Mouse (Mus musculus): ENCODE measurements around the gene Arhgap18. TPM values are rescaled to one million over a fixed set of nuclear protein-coding genes. Genes with fewer than 3 reads are reported as not detected.
A peak's percentile ranks its signal among the peaks of the same experiment; 100 is the strongest.
"Not testable (repeated sequence)": the region's sequence is repeated elsewhere in the genome, so short reads cannot be mapped to it uniquely, and the experiment has no call there.

The Arhgap18 gene
- polyA plus RNA-seq, 1 experiment from 2014 or later = 17.9 TPM

DNA sequence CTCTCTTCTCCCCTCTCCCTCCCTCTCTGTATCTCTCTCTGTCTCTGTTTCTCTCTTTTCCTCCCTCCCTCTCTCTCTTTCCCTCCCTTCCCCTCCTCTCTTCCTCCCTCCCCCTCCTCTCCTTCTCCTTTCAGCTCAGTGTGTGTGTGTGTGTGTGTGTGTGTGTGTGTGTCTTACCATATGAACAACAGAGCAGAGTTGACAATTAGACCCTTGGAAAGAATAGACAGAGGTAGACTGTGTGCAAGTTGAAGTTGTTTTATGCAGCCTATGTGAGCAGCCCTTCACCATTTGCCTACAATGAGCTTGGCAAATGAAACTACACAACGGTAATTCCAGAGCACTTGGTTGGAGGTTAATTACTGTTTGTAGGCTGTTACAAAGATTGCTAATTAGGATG lies 159.6 kb downstream of the Arhgap18 start:
- Histone ChIP-seq H3K9ac (ENCODE audit: low read depth, low read length) (no peak overlapping the region), H3K4me3 (ENCODE audit: low read depth, low read length) (no peak overlapping the region), H3K9me3 (ENCODE audit: control insufficient read depth, low read length) (no peaks in the 10 kb centered on the region), H3K27me3 (replicated peaks; ENCODE audit: control insufficient read depth, insufficient read depth, low read length) (no peaks in the 10 kb centered on the region), H3K36me3 (ENCODE audit: control insufficient read depth, insufficient read depth, low read length) (no peaks in the 10 kb centered on the region), H3K4me2 (no peak overlapping the region), H3K4me1 (replicated peaks; ENCODE audit: control insufficient read depth, insufficient read depth, low read length) (no peaks in the 10 kb centered on the region), H3K27ac (ENCODE audit: low read depth, low read length) (no peak overlapping the region)
- DNase-seq (ENCODE audit: low spot score) (no peak), ATAC-seq (replicated peaks; ENCODE audit: low FRiP score) (no peak)
- WGBS = 81% methylated on average over 1 of the region's 1 CpGs

DNA sequence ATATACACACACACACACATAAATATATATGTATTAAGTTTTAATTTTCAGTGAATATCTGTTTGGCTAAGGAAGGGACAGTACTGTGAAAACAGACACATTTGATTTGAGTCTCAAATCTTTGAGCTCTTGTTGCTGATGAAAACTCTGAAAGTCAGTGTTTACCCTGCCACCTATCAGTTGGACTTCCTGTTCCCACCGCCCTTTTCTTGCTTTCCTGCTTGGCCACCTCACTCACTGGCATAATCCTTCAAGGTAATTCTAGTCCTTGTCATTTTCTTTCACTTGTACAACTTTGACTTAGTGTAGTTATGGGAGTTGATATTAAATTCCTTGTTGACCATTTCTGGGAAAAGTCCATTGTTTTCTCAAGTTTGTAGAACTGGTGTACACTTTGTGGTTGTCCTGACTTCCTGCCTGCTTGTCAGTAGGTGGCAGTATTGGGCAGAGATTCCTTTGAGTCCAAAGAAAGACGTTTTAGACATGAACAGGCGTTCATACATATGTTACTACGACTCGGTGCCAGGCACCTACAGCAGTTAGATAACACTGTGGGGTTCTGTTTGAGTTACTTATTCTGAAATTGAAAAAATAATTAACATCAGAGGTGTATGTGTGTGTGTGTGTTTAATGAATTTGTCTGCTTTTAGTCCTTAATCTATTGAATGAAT lies 166.2 kb downstream of the Arhgap18 start:
- no peak for DNase-seq (ENCODE audit: low spot score)
- 28% methylated on average over 5 of the region's 5 CpGs for WGBS

DNA sequence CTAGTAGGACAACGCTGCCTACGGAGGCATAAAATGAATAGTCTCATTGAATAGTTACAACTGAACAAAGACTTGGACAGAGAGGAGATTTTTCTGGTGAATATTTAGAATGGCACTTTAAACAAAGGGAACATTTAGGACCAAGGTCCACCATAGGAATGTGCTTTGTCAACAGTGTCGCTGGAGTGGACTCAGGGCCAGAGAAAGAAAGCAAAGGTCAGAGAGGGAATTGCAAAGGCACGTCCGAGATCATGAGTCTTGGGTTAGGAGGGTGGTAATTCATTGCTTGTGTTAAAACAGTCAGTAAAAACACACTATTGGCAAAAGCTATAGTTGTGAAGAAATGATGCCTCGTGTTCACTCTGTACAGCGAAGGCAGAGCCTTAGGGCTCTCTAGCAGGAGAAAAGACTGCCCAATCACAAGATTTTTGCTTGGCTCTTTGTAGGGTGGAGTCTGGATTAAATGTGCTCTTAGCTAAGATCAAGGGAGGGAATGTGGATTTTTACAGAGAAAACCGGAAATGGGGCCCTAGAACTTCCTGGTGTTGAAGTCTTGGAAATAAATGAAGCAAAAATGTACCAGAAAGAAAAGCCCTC lies 167.3 kb downstream of the Arhgap18 start:
- H3K4me2 ChIP-seq = no peak overlapping the region
- DNase-seq (ENCODE audit: low spot score) (no peak), ATAC-seq (replicated peaks; ENCODE audit: low FRiP score) (peak; percentile 73)
- no peak overlapping the region for H3K4me3 ChIP-seq (ENCODE audit: low read depth, low read length)
- H3K9me3 ChIP-seq (ENCODE audit: control insufficient read depth, low read length) = no peaks in the 10 kb centered on the region
- no peaks in the 10 kb centered on the region for H3K36me3 ChIP-seq (ENCODE audit: control insufficient read depth, insufficient read depth, low read length)
- 75% methylated on average over 8 of the region's 8 CpGs for WGBS
- no peaks in the 10 kb centered on the region for H3K27me3 ChIP-seq (replicated peaks; ENCODE audit: control insufficient read depth, insufficient read depth, low read length)
- H3K27ac ChIP-seq (ENCODE audit: low read depth, low read length) = peak overlapping the region; percentile 38; the same call in 1 of the 2 replicates
- no peak overlapping the region for H3K9ac ChIP-seq (ENCODE audit: low read depth, low read length)
- no peaks in the 10 kb centered on the region for H3K4me1 ChIP-seq (replicated peaks; ENCODE audit: control insufficient read depth, insufficient read depth, low read length)

More for the DNA sequence above, 166.2 kb downstream of the Arhgap18 start:
- H3K4me1 ChIP-seq (replicated peaks; ENCODE audit: control insufficient read depth, insufficient read depth, low read length) = no peaks in the 10 kb centered on the region
- no peak overlapping the region for H3K4me2 ChIP-seq
- no peak overlapping the region for H3K27ac ChIP-seq (ENCODE audit: low read depth, low read length)
- no peak overlapping the region for H3K9ac ChIP-seq (ENCODE audit: low read depth, low read length)
- H3K4me3 ChIP-seq (ENCODE audit: low read depth, low read length) = no peak overlapping the region
- no peaks in the 10 kb centered on the region for H3K9me3 ChIP-seq (ENCODE audit: control insufficient read depth, low read length)
- no peaks in the 10 kb centered on the region for H3K36me3 ChIP-seq (ENCODE audit: control insufficient read depth, insufficient read depth, low read length)
- no peaks in the 10 kb centered on the region for H3K27me3 ChIP-seq (replicated peaks; ENCODE audit: control insufficient read depth, insufficient read depth, low read length)
- ATAC-seq (replicated peaks; ENCODE audit: low FRiP score) = peak; percentile 63

DNA sequence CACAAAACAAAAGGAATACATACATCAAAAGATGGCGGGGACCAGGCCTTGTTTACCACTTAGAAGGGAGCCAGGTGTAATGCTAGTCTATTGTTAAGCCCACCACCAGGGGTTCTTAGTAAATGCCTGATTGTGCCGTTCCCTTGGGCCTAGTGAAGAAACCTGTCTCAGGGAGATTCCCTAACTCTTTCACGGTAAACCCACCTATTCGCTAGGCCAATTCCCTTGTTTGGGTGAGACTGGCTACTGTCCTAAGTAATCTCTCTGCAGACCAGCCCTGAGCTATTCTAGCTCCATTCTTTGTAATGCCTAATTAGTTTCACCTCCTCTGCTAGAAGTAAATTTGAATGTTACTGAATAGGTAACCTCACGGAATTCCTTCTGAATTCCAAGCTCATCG lies 182.8 kb downstream of the Arhgap18 start:
- not testable (repeated sequence) for H3K4me2 ChIP-seq; H3K27ac ChIP-seq (ENCODE audit: low read depth, low read length); ATAC-seq (replicated peaks; ENCODE audit: low FRiP score); DNase-seq (ENCODE audit: low spot score); H3K9ac ChIP-seq (ENCODE audit: low read depth, low read length); H3K36me3 ChIP-seq (ENCODE audit: control insufficient read depth, insufficient read depth, low read length); H3K4me3 ChIP-seq (ENCODE audit: low read depth, low read length); H3K4me1 ChIP-seq (replicated peaks; ENCODE audit: control insufficient read depth, insufficient read depth, low read length); H3K9me3 ChIP-seq (ENCODE audit: control insufficient read depth, low read length); H3K27me3 ChIP-seq (replicated peaks; ENCODE audit: control insufficient read depth, insufficient read depth, low read length)
- 89% methylated on average over 6 of the region's 6 CpGs for WGBS

DNA sequence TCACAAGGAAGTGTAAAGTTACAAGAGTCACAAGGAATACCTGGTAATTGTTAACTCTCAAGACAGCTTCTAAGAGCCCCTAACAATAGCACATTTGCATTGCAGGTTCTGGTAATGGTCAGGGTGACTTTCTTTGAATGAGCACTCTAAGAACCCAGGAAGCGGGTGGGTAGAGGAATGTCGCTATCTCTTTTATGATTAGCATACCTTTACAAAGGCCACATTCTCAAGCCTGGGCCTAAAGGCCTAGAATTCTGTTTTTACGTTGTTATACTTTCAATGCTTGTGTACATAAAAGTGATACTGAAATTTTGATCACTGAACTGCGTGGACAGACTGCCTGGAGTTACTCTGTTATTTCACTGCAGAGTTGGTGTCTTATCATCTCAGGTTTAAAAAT lies 185.2 kb downstream of the Arhgap18 start:
- H3K27ac ChIP-seq (ENCODE audit: low read depth, low read length); ATAC-seq (replicated peaks; ENCODE audit: low FRiP score); H3K4me2 ChIP-seq; H3K4me1 ChIP-seq (replicated peaks; ENCODE audit: control insufficient read depth, insufficient read depth, low read length); H3K36me3 ChIP-seq (ENCODE audit: control insufficient read depth, insufficient read depth, low read length); H3K9ac ChIP-seq (ENCODE audit: low read depth, low read length); DNase-seq (ENCODE audit: low spot score); H3K4me3 ChIP-seq (ENCODE audit: low read depth, low read length); H3K27me3 ChIP-seq (replicated peaks; ENCODE audit: control insufficient read depth, insufficient read depth, low read length); H3K9me3 ChIP-seq (ENCODE audit: control insufficient read depth, low read length): not testable (repeated sequence)
- WGBS = 79% methylated on average over 4 of the region's 4 CpGs

DNA sequence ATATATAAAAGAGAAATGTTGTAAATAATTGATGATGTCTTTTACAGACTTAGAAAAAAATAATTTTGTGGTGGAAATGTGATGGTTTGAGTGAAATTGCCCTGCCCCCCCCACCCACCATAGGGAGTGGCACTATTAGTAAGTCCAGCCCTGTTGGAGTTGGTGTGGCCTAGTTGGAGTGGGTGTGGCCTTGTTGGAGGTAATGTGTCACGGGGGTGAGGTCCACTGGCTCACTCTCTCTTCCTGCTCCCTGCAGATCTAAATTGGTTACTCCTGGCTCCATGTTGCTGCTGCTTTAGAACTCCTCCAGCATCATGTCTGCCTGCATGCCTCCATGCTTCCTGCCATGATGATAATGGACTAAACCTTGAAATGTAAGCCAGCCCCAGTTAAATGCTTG lies 186.3 kb downstream of the Arhgap18 start:
- no peak overlapping the region for H3K4me3 ChIP-seq (ENCODE audit: low read depth, low read length)
- H3K36me3 ChIP-seq (ENCODE audit: control insufficient read depth, insufficient read depth, low read length) = no peaks in the 10 kb centered on the region
- H3K27ac ChIP-seq (ENCODE audit: low read depth, low read length) = no peak overlapping the region
- no peak overlapping the region for H3K9ac ChIP-seq (ENCODE audit: low read depth, low read length)
- H3K4me2 ChIP-seq = no peak overlapping the region
- no peak for DNase-seq (ENCODE audit: low spot score)
- 54% methylated on average over 1 of the region's 1 CpGs for WGBS
- ATAC-seq (replicated peaks; ENCODE audit: low FRiP score) = no peak
- H3K27me3 ChIP-seq (replicated peaks; ENCODE audit: control insufficient read depth, insufficient read depth, low read length) = no peaks in the 10 kb centered on the region
- no peaks in the 10 kb centered on the region for H3K9me3 ChIP-seq (ENCODE audit: control insufficient read depth, low read length)
- no peaks in the 10 kb centered on the region for H3K4me1 ChIP-seq (replicated peaks; ENCODE audit: control insufficient read depth, insufficient read depth, low read length)

DNA sequence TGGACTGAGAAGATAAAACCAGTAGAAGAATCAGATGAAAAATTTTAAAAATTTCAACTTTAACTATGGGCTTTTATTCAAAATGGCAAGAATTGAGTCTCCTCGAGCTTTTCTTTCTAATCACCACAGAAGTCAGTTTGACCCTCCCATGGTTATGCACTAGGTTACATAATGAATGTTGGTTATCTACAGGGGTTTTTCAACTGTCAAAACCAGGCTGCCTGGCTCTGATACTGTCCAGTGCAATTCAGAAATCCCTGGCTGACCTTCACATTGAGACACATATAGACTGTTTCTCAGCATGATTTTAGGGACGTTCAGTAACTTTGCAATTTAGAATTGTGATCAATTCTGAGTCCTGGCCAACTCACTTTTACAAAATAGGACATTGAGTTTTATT lies 195.1 kb downstream of the Arhgap18 start:
- Histone ChIP-seq H3K4me3 (ENCODE audit: low read depth, low read length) (no peak overlapping the region), H3K4me2 (no peak overlapping the region), H3K9me3 (ENCODE audit: control insufficient read depth, low read length) (no peaks in the 10 kb centered on the region), H3K4me1 (replicated peaks; ENCODE audit: control insufficient read depth, insufficient read depth, low read length) (peaks cover 8% of the 10 kb centered on the region; the same call in 1 of the 2 replicates), H3K36me3 (ENCODE audit: control insufficient read depth, insufficient read depth, low read length) (no peaks in the 10 kb centered on the region), H3K27me3 (replicated peaks; ENCODE audit: control insufficient read depth, insufficient read depth, low read length) (no peaks in the 10 kb centered on the region), H3K27ac (ENCODE audit: low read depth, low read length) (no peak overlapping the region), H3K9ac (ENCODE audit: low read depth, low read length) (no peak overlapping the region)
- no peak for ATAC-seq (replicated peaks; ENCODE audit: low FRiP score)
- WGBS = 46% methylated on average over 2 of the region's 2 CpGs
- no peak for DNase-seq (ENCODE audit: low spot score)

DNA sequence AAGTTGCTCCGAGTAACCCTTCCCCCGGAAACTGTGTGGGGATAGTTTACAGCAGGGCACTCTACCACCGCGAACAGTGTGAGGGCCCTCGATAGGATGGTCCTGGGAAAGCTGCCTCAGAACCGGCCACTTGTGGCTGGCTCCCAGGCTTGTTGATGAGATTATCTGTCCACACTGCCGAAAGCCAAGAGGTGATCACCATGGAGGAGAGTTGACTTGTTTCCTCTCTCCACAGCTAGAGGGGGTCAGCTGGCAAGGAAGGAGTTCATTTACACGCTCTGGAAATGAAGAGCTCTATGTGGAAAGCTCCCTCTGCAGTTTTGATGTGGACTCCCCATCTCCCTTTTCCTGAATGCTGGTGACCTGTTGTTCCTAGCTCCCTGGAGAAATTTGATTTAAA lies 196.4 kb downstream of the Arhgap18 start:
- Histone ChIP-seq H3K4me3 (ENCODE audit: low read depth, low read length) (no peak overlapping the region), H3K36me3 (ENCODE audit: control insufficient read depth, insufficient read depth, low read length) (no peaks in the 10 kb centered on the region), H3K27me3 (replicated peaks; ENCODE audit: control insufficient read depth, insufficient read depth, low read length) (no peaks in the 10 kb centered on the region), H3K9me3 (ENCODE audit: control insufficient read depth, low read length) (no peaks in the 10 kb centered on the region), H3K4me1 (replicated peaks; ENCODE audit: control insufficient read depth, insufficient read depth, low read length) (peaks cover 8% of the 10 kb centered on the region; the same call in 1 of the 2 replicates), H3K4me2 (peak overlapping the region; percentile 57), H3K9ac (ENCODE audit: low read depth, low read length) (peak overlapping the region; percentile 38; the same call in 1 of the 2 replicates), H3K27ac (ENCODE audit: low read depth, low read length) (peak overlapping the region; percentile 63)
- DNase-seq (ENCODE audit: low spot score) (no peak), ATAC-seq (replicated peaks; ENCODE audit: low FRiP score) (peak; percentile 74)
- WGBS = 55% methylated on average over 8 of the region's 8 CpGs

DNA sequence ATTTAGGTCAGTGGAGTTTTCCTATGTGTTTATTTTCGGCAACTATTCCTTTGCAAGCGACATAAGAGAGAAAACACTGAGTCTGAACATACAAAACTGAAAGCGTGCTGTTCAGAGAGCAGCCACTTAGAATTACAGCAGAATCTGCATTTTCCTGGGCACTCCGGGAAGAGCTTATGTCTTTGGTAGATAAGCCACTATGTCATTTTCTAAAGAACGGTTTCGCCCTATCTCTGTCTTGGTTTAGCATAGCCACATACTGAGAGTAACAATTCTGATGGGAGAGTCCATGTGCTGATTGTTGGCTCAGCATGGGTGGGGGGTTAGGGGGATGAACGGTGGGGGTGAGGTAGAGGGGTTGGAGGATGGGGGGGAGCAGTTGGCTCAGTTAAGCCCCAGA lies 197.2 kb downstream of the Arhgap18 start:
- Histone ChIP-seq H3K27ac (ENCODE audit: low read depth, low read length) (peak overlapping the region; percentile 63), H3K9ac (ENCODE audit: low read depth, low read length) (peak overlapping the region; percentile 38), H3K4me1 (replicated peaks; ENCODE audit: control insufficient read depth, insufficient read depth, low read length) (peaks cover 8% of the 10 kb centered on the region; the same call in 1 of the 2 replicates), H3K27me3 (replicated peaks; ENCODE audit: control insufficient read depth, insufficient read depth, low read length) (no peaks in the 10 kb centered on the region), H3K9me3 (ENCODE audit: control insufficient read depth, low read length) (no peaks in the 10 kb centered on the region), H3K36me3 (ENCODE audit: control insufficient read depth, insufficient read depth, low read length) (no peaks in the 10 kb centered on the region), H3K4me3 (ENCODE audit: low read depth, low read length) (no peak overlapping the region), H3K4me2 (peak overlapping the region; percentile 57)
- whole genome bisulfite sequencing = 41% methylated on average over 7 of the region's 7 CpGs
- ATAC-seq (replicated peaks; ENCODE audit: low FRiP score) (peak; percentile 81), DNase-seq (ENCODE audit: low spot score) (no peak)

All from liver, embryonic 11.5 days (tissue).